Mouse (Mus musculus) ES-E14 (cell line): Measurements from ENCODE around the gene Ankrd39.

Experiments used
- CHD2 ChIP-seq: IDR thresholded peaks from 2 replicates; pipeline ENCODE4 v1.6.1; 2014; ENCODE audit warnings: mild to moderate bottlenecking, low read depth, low read length, inconsistent platforms
- HCFC1 ChIP-seq: IDR thresholded peaks from 2 replicates; pipeline ENCODE4 v1.6.1; 2012; ENCODE audit warnings: low read length, inconsistent platforms, borderline replicate concordance; ENCODE audit not compliant: insufficient read depth
- MAFK ChIP-seq: IDR thresholded peaks from 2 replicates; pipeline ENCODE4 v1.6.1; 2014; ENCODE audit warnings: mild to moderate bottlenecking, low read depth, low read length, inconsistent platforms; ENCODE audit not compliant: insufficient read depth
- ZC3H11A ChIP-seq: IDR thresholded peaks from 2 replicates; pipeline ENCODE4 v1.6.1; 2012; ENCODE audit warnings: low read depth, mild to moderate bottlenecking, inconsistent platforms, low read length, borderline replicate concordance
- ZNF384 ChIP-seq: IDR thresholded peaks from 2 replicates; pipeline ENCODE4 v1.6.1; 2012; ENCODE audit warnings: low read depth, low read length, inconsistent platforms

GRCm38 (mm10) chr1:36580384-36581207 lies 33.4 kb upstream of the Ankrd39 start:
- TF ChIP-seq HCFC1, result no peak
- peak; percentile 98 for TF ChIP-seq MAFK
- TF ChIP-seq ZC3H11A, result no peak
- peak; percentile 17; the same call in 1 of the 2 replicates for TF ChIP-seq CHD2
- TF ChIP-seq ZNF384, result no peak
